Mouse (Mus musculus) MEL (cell line): ENCODE results near the gene Anapc5.
A peak's percentile ranks its signal among the peaks of the same experiment; 100 is the strongest.

Experiments
- CHD1 ChIP-seq: IDR thresholded peaks from 2 replicates; pipeline ENCODE4 v1.6.1; 2012; ENCODE audit warnings: low read depth, mild to moderate bottlenecking, inconsistent platforms, low read length, improper control_type of control experiment
- CTCF ChIP-seq, 3 experiments: IDR thresholded peaks in 2 of 3; conservative IDR thresholded peaks in 1 of 3; 2 replicates each; pipeline ENCODE4 v1.5.1; 2011 to 2012; ENCODE audit warnings: low read length in 3 of 3, low read depth in 2 of 3, mild to moderate bottlenecking in 2 of 3, improper control_type of control experiment in 1 of 3, inconsistent platforms in 1 of 3, mixed read lengths in 1 of 3, moderate library complexity in 1 of 3; ENCODE audit not compliant: control insufficient read depth in 1 of 3, insufficient read depth in 1 of 3, poor library complexity in 1 of 3, severe bottlenecking in 1 of 3
- EP300 ChIP-seq, 2 experiments: IDR thresholded peaks; 2 replicates each; pipeline ENCODE4 v1.6.1; 2011; ENCODE audit warnings: improper control_type of control experiment in 2 of 2, low read length in 2 of 2, low read depth in 1 of 2, mild to moderate bottlenecking in 1 of 2
- KAT2A ChIP-seq: conservative IDR thresholded peaks from 2 replicates; pipeline ENCODE4 v1.6.1; 2012; ENCODE audit warnings: low read depth, low read length, improper control_type of control experiment, inconsistent platforms
- MAX ChIP-seq: IDR thresholded peaks from 2 replicates; pipeline ENCODE4 v1.6.1; 2011; ENCODE audit warnings: low read length, improper control_type of control experiment
- POLR2A ChIP-seq, 2 experiments: IDR thresholded peaks; 2 replicates each; pipeline ENCODE4 v1.6.1; 2011 to 2012; ENCODE audit warnings: low read length in 2 of 2, mild to moderate bottlenecking in 2 of 2, control low read depth in 1 of 2, improper control_type of control experiment in 1 of 2, low read depth in 1 of 2, moderate library complexity in 1 of 2; ENCODE audit not compliant: control insufficient read depth in 1 of 2, insufficient read depth in 1 of 2, poor library complexity in 1 of 2
- POLR2AphosphoS5 ChIP-seq: IDR thresholded peaks from 2 replicates; pipeline ENCODE4 v1.6.1; 2012; ENCODE audit warnings: low read depth, borderline replicate concordance, mild to moderate bottlenecking, inconsistent platforms, low read length, moderate library complexity, mixed read lengths
- RCOR1 ChIP-seq: IDR thresholded peaks from 2 replicates; pipeline ENCODE4 v1.6.1; 2012; ENCODE audit warnings: low read depth, mild to moderate bottlenecking, inconsistent platforms, low read length, improper control_type of control experiment
- TAL1 ChIP-seq: IDR thresholded peaks from 2 replicates; pipeline ENCODE4 v1.6.1; 2012; ENCODE audit warnings: mild to moderate bottlenecking, inconsistent platforms, low read length, moderate library complexity, mixed read lengths

DNA sequence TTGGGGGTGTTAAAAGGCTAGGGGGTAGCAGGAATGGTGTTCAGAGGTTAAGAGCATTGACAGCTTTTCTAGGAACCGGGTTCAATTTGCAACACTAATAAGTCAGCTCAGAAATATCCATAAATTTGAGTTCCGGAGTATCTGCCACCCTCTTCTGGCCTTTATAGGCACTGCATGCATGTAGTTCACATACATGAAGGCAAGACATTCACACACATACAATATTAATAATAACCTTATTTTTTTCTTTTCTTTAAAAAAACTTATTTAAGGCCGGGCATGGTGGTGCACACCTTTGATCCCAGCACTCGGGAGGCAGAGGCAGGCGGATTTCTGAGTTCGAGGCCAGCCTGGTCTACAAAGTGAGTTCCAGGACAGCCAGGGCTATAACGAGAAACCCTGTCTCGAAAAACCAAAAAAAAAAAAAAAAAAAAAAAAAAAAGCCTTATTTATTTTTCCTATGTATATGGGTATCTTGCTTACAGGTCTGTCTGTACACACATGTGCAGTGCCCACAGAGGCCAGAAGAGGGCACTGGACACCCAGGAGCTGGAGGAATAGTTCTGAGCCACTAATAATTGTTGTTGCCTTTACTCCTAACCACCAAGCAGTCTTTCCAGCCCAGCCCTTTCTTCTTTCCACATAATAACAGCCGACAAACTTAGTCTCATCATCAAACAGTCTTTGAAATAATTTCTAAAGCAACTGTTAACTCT, 9.6 kb downstream of the Anapc5 start:
- TF ChIP-seq EP300 (IDR thresholded peaks at IDR 0.05; ENCODE audit: low read depth in 1 of 2, low read length in 2 of 2) = no peak
- no peak for TF ChIP-seq POLR2AphosphoS5
- TF ChIP-seq TAL1 = no peak
- no peak for TF ChIP-seq KAT2A
- no peak for TF ChIP-seq CHD1
- no peak for TF ChIP-seq RCOR1
- TF ChIP-seq CTCF (IDR thresholded peaks at IDR 0.05 in 2 of 3, conservative IDR thresholded peaks at IDR 0.05 in 1 of 3; ENCODE audit: control insufficient read depth in 1 of 3, insufficient read depth in 1 of 3, low read depth in 2 of 3, low read length in 3 of 3, poor library complexity in 1 of 3, severe bottlenecking in 1 of 3) = peak; percentile 71 to 82 (median 76)
- no peak for TF ChIP-seq MAX
- no peak for TF ChIP-seq POLR2A (IDR thresholded peaks at IDR 0.05; ENCODE audit: control insufficient read depth in 1 of 2, insufficient read depth in 1 of 2, low read depth in 1 of 2, low read length in 2 of 2, poor library complexity in 1 of 2)
